Mouse (Mus musculus): ENCODE measurements around the gene Spred2.
A peak's percentile ranks its signal among the peaks of the same experiment; 100 is the strongest.

The Spred2 gene

GRCm38 (mm10) chr11:19923888-19924756 is at the start of gene Spred2:
TSS of gene Spred2 (plus strand) at chr11:19924375.
- no peak for DNase-seq (ENCODE audit: low spot score)

DNA sequence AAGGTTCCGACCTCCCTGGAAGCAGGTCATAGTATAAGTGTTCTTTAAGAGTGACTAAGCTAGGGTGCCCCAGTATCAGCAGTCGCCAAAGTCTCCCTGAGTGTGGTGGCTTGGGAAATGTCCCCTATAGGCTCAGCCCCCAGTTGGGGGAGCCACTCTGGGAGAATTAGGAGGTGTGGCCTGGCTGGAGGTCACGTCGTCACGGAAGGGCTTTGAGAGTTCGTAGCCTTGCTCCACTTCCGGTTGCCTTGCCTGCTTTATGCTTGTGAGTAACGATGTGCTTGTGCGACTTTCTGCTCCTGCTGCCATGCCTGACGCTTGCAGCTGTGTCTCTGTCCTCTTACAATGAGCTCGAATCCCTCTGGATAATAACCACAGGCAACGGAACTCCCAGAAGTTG is 48.6 kb upstream of the Spred2 start:
- no peak for DNase-seq (ENCODE audit: low spot score)

GRCm38 (mm10) chr11:19875964-19876363 is 48.2 kb upstream of the Spred2 start:
- DNase-seq (ENCODE audit: low spot score) = no peak

- no peak for DNase-seq (ENCODE audit: low spot score)
Measured at GRCm38 (mm10) chr11:19877239-19877915, 46.8 kb upstream of the Spred2 start.

GRCm38 (mm10) chr11:19881342-19881741 is 42.8 kb upstream of the Spred2 start:
- DNase-seq (ENCODE audit: low spot score) = no peak

DNA sequence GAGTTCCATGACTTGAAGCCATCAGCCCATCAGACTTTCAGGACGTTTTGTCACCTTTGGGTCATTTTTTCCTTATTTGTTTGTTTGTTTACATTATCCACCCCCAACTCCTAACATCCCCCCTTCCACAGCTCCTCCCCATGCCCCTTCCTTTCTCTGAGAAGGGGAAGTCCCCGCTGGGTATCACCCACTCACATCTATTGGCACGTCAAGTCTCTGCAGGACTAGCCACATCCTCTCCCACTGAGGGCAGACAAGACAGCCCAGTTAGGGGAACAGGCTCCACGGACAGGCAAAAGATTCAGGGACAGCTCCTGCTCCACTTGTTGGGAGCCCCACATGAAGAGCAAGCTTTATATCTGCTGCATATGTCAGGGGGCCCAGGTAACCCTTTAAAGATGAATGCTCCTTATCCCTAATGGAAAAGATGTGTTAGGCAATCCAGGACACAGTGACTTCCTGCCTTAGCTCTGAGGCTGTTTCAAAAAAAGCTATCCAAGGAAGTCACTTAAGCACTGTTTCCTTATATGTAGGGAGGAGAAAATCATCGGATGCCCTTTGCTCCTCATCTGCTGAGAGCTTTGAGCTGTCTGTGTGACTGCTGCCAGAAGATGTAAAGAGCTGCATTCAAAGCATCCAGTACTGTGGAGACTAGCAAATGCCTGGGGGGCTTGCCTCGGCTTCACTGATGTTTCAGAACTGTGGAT is 33.3 kb upstream of the Spred2 start:
- no peak for DNase-seq (ENCODE audit: low spot score)

DNA sequence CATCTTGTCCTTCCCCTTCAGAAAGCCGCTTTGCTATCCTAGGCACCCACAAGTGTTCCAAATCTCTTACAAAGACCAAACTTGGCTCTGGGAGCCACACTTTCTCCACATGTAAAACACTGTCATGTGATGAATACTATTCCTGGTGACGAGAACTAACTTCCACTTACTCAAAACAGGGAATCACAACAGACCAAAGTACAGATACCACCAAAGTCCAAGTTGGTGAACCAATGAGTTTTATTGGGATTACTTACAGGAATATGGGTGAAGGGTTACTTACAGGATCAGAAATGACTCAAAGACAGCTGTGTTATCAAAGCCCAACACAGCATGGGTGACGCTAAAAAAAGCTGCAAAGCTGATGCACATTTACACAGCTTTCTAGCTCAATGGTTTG is 30.9 kb upstream of the Spred2 start:
- no peak for DNase-seq (ENCODE audit: low spot score)

DNA sequence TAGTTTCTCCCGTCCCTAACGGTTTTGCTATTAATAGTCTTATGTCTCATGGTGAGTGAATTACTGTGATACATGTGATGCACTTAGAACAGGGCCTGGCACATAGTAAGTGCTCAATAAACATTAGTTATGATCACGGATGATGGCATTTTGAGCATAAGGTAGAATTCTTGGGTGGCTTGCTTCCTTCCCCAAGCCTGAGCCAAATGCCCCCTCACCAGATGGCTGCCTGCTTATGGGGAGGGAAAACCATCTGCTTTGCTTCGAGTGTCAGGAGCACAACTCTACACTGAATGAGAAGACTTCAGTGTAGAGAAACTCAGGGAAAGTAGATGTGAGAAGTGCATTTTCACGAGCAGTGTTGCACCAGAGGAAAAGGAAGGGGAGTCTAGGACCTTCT is 24.6 kb upstream of the Spred2 start:
- DNase-seq (ENCODE audit: low spot score) = peak; percentile 75

GRCm38 (mm10) chr11:19900712-19901111 is 23.5 kb upstream of the Spred2 start:
- DNase-seq (ENCODE audit: low spot score) = no peak

DNA sequence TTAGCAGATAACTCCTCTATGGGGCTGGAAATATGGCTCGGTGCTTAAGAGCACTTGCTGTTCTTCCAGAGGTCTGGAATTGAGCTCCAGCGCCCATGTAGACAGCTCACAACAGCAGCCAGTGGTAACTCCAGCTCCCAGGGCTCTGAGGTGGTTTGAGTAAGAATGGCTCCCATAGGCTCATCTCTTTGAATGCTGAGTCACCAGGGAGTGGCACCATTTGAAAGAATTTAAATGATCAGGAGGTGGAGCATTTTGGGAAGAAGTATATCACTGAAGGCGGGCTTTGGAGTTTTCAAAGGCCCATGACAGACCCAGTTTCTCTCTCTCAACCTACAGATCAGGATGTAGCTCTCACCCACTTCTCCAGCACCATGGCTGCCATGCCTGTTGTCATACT is 13.0 kb upstream of the Spred2 start:
- no peak for DNase-seq (ENCODE audit: low spot score)

DNA sequence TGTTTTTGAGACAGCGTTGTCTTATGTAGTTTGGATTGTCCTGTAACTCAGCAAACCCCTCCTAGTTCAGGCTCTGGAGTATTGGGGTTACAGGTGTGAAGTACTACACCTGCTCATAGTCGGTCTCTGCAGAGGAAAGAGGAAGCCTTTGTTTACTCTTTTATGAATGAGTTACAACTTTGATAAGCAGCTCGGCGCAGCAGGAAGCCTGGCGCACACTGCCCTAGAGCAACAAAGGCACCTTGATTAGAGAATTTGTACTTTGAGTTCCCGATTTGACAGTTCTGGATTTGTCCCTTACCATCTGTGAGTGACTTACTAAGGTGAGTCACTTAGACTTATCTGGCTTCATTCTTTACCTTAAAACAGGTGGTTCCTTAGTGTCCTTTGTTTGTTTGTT is 12.0 kb upstream of the Spred2 start:
- DNase-seq (ENCODE audit: low spot score) = no peak

DNA sequence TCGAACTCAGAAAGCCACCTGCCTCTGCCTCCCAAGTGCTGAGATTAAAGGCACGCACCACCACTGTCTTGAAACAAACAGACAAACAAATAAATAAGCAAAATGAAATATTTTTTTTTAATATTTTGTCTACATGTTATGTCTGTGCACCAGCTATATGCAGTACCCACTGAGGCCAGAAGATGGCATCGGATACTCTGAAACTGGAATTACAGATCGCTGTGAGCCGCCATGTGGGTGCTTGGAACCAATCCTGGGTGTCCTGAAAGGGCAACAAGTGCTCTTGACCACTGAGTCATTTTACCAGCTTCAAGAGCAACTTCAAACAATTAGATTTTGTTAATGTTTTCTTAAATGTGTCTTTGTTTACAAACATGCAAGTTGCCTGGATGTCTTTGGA is 11.5 kb upstream of the Spred2 start:
- DNase-seq (ENCODE audit: low spot score) = no peak

DNA sequence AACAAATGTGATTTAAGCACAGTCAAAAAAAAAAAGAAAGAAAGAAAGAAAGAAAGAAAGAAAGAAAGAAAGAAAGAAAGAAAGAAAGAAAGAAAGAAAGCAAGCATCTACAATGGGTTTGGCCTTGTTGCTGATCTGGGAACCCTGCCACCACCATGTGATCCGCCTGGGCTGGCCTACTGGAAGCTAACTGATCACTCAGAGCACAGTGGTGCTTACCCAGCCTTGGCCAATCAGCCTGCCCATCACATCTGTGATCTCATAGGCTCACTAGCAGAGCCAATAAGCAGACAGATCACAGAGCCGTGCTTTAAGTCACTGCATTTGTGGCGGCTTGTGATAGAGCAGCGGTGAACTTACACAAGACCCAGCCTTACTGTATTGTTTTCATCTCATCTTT is 10.4 kb upstream of the Spred2 start:
- no peak for DNase-seq (ENCODE audit: low spot score)

- no peak for DNase-seq (ENCODE audit: low spot score)
Measured at GRCm38 (mm10) chr11:19917381-19918245, 6.6 kb upstream of the Spred2 start.

- DNase-seq (ENCODE audit: low spot score) = no peak
Measured at GRCm38 (mm10) chr11:19918246-19918540, 6.0 kb upstream of the Spred2 start.

GRCm38 (mm10) chr11:19919460-19919784 is 4.8 kb upstream of the Spred2 start:
- DNase-seq (ENCODE audit: low spot score) = no peak

- no peak for DNase-seq (ENCODE audit: low spot score)
Measured at GRCm38 (mm10) chr11:19919785-19920671, 4.1 kb upstream of the Spred2 start.

GRCm38 (mm10) chr11:19921723-19922122 is 2.5 kb upstream of the Spred2 start:
- DNase-seq (ENCODE audit: low spot score) = no peak

- no peak for DNase-seq (ENCODE audit: low spot score)
Measured at GRCm38 (mm10) chr11:19922208-19922607, 2.0 kb upstream of the Spred2 start.

- no peak for DNase-seq (ENCODE audit: low spot score)
Measured at GRCm38 (mm10) chr11:19924757-19925148, 578 bp downstream of the Spred2 start.

Data from layer of hippocampus, adult 9-10 months (tissue).